Comparison of ENCODE assay signal across 20 mouse cellular contexts in the genomic region with DNA sequence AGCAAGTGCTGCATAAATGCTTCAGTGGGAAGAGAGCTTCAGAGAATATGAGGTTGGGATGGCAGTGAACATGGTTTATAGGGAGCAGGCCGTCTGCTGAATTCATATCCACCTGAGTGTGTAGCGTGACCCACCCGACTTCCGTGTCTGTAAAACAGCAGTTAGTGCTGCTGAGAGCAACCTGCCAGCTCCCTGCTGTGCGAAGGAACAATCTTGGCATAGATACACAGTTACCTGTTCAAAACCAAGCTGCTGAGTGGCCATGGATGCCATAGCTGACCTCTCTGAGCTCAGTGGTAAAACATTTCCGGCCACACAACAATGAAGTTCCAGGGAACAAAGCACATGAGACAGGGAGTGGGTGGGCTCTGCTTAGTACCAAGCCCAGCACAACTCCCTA.
"Had no signal": no experiment of that assay in that cellular context is flagged by ENCODE, and none has a peak within 500 bp of the region (broad histone marks: within the 10 kb centered on the region; RNA-seq: fewer than 3 reads in every experiment).

No protein-coding gene starts in this region.

- H3K4me3 ChIP-seq: kidney, embryonic 15.5 days; limb, embryonic 12.5 days; limb, embryonic 15.5 days; midbrain, embryonic 15.5 days; myocyte; neural tube, embryonic 15.5 days had no signal

- H3K27me3 ChIP-seq: kidney, embryonic 15.5 days; limb, embryonic 12.5 days; limb, embryonic 15.5 days; midbrain, embryonic 15.5 days; neural tube, embryonic 15.5 days had no signal

- DNase-seq: kidney, postnatal 14 days; left cerebral cortex, postnatal 4 days; liver, postnatal 0 days; lung, embryonic 14.5 days; right cerebral cortex, adult 18-20 months; right cerebral cortex, postnatal 14 days; right cerebral cortex, postnatal 4 days; thymus, adult 2 months; thymus, postnatal 14 days; thymus, postnatal 4 days had no signal

- ATAC-seq: liver, postnatal 0 days; midbrain, embryonic 15.5 days had no signal

- H3K4me2 ChIP-seq: kidney, embryonic 15.5 days; limb, embryonic 12.5 days; limb, embryonic 15.5 days; liver, embryonic 11.5 days; lung, embryonic 14.5 days; midbrain, embryonic 15.5 days; neural tube, embryonic 15.5 days had no signal

- H3K9me3 ChIP-seq: kidney, embryonic 15.5 days; limb, embryonic 12.5 days; limb, embryonic 15.5 days; midbrain, embryonic 15.5 days; neural tube, embryonic 15.5 days had no signal

- H3K27ac ChIP-seq: kidney, embryonic 15.5 days; limb, embryonic 12.5 days; limb, embryonic 15.5 days; liver, embryonic 14.5 days; macrophage; midbrain, embryonic 15.5 days; neural tube, embryonic 15.5 days; stomach, postnatal 0 days had no signal

- H3K9ac ChIP-seq: kidney, embryonic 15.5 days; limb, embryonic 12.5 days; limb, embryonic 15.5 days; liver, embryonic 14.5 days; liver, postnatal 0 days; lung, embryonic 14.5 days; midbrain, embryonic 15.5 days; neural tube, embryonic 15.5 days had no signal
